Mouse (Mus musculus) right cerebral cortex, postnatal 14 days (tissue): ENCODE results near the gene Gm17387.

Experiments
- DNase-seq: peaks from one replicate; pipeline ENCODE4 v3.0.0; 2022

Gene Gm17387

DNA sequence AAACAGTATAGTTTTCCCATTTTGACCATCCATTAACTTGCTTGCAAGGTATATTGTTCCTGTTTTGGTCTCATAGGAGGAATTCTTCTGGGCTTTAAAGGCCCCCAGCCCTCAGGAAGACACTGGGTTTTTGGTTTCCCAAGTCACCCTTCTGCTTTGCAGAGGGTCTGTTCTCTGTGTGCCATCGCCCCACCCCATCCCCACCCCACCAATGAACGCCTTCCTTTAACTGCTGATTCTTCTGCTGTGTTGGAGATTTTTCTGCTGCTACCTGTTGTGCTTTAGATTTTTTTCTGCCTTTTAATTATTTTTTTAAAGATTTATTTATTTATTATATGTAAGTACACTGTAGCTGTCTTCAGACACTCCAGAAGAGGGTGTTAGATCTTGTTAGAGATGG lies at the start of gene Gm17387:
Gm17387 (plus strand) TSS at position 301 of the 400 bp plus-strand sequence.
- no peak for DNase-seq

DNA sequence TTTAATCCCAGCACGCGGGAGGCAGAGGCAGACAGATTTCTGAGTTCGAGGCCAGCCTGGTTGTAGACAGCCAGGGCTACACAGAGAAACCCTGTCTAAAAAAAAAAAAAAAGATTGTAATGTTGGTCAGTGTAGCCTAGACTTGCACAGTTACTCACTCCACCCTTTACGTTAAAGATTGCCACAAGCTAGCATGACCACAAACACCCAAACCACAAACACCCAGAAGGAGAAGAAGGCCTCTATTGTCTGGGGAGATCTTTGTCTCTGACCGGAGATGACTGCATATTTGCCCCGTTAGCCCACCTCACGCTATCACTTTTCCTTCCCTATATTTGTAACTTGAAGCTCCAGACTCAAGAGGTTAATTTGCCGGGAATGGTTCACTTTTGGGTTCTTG lies 47.2 kb upstream of the Gm17387 start:
- no peak for DNase-seq

DNA sequence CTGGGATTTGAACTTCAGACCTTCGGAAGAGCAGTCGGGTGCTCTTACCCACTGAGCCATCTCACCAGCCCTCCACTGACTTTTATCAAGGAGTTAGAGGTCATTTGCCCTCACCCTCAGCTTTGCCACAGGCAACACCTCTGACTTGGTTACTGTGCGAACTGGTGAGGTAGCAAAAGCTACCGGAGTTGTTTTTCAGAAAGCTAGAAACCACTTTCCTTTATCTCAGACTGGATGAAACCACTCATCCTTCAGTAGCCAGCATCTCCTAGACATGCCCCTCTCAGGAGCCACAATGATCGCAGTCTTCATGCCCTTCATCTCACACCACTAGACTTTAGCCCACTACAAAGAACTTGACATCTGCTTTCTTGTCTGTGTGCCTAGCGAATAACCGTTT lies 46.0 kb upstream of the Gm17387 start:
- DNase-seq: no peak

DNA sequence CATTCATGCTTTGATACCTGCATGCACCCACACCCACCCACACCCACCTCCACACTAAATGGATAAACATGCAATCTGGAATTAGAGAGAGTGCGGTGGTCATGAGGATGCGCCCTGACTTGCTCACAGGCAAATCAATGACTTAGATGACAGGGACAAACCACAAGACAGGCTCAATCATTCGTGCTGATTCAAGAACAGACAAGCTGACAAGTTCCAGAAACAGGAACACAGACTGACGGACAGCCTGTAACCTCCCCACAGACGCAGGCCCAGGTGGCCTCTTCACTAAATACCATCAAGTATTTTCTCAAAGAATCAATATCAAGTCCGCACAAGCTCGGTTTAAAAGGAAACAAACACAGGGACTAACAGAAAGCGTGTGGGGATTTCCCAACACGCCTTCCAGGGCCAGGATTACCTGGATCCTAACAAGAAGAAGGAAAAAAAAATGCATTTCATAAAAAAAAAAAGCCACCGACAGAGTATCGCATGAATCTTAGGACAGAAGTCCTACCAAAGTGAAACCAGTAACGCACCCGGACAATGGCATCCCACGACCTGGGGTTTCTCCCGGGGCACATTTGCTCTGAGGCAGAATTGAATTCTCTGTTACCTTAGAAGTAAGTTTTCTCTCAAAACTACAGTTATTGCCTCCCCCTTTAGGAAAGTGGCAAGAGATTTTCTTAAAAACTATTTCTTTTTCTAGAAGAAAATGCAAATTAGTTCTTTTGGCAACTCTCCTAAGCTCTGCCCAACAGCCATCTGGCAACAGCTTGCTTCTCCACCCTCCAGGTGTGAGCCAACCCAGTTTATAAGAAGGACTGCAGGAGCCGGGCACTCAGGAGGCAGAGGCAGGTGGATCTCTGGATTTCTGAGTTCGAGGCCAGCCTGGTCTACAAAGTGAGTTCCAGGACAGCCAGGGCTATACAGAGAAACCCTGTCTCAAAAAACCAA lies 41.5 kb upstream of the Gm17387 start:
- DNase-seq: no peak

DNA sequence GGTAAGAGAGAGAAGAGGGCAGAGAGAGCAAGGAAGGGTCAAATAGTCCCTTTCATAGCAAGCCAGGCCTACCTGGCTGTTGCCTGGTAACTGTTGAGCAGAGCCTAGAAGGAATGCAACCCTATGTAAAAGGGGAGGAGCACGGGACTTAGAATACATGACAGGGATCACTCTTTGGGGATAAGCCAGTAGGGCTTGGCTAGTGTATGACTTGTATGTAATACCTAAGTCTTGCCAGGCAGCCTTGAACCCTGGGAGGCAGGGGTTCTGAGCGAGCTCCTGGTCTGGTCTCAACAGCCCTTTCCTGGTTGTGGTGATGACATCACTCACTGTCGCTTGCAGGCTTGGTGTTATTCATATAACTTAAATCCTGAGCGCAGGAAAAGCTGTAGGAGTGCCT lies 39.9 kb upstream of the Gm17387 start:
- DNase-seq: no peak

DNA sequence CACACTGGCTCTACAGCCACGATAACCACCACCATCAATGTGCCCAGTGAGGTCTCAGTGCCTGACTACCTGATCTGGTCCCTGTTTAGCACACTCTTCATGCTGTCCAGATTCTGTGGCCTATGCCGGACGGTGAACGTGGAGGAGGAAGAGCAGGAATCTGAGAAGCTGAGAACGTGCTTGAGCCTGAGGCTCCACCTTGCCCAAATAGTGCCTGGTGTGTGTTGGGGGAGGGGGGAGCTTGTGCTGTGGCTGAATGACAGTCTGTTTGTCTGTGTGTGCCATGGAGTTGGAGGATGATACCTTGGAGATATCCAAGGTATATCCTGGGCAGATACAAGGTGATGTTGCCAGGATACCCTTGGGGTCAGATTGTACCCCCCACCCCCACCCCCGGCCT lies 38.7 kb upstream of the Gm17387 start:
- no peak for DNase-seq

DNA sequence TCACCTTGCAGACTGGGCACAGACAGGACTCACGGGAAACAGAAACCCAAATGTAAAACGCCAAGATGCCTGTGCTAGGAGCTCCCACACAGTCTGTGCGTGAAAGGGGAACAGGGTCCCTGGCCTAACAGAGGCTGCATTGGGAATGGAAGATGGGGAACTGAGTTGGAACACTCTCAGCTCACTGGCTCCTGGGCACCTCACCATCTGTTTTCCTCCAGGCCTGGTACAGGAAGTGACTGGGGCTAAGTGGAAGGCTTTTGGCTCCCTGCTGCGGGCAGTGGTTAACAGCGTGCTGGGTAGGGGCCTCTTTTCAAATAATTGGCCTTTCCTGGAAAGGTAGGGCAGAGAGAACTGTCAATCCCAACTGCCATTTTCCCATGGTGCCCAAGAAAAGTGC lies 38.3 kb upstream of the Gm17387 start:
- no peak for DNase-seq

DNA sequence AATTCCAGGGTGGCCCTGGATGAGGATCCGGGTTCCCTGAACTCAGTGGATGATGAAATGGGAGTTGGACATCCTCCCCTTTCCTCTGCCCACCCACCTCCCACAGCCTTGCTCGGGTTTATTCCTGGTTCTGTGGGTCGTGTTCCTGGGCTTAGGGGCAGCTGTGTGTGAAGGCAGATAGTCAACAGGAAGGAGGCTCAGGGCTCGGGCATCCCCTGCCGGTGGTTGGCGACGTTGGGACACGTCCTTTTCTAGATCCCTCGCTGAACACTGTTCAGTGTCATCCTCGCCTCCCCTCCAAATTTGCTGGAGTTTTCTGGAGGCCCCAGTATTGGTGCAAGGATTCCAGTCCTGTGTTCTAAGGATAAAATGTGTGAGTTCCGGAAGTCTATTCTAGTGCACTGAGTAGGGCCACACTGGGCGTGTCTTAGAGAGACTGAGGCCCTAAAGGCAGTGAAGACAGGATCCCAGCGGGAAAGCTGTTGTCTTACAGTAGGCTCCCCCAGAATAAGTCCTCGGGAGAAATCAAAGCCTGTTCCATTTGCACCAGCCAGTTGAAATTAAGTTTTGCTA lies 37.7 kb upstream of the Gm17387 start:
- DNase-seq: no peak

DNA sequence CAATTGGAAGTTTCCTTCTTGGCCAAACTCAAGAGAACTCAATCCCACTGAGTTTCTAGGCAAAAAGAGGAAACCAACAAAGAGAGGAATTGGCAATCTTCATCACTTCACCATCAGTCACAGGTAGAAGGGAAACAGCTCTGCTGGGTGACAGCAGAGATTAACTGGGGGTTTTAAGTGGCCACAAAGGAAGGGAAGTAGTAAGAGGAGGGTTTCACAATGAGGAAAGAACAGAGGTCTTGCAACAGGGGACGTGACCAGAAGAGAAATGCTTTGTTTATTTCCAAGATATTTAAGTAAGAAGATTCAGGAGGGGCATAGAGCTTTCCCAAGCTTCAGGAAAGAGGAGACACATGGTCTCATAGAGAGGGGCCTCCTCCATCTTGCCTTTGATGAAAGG lies 31.1 kb upstream of the Gm17387 start:
- no peak for DNase-seq

DNA sequence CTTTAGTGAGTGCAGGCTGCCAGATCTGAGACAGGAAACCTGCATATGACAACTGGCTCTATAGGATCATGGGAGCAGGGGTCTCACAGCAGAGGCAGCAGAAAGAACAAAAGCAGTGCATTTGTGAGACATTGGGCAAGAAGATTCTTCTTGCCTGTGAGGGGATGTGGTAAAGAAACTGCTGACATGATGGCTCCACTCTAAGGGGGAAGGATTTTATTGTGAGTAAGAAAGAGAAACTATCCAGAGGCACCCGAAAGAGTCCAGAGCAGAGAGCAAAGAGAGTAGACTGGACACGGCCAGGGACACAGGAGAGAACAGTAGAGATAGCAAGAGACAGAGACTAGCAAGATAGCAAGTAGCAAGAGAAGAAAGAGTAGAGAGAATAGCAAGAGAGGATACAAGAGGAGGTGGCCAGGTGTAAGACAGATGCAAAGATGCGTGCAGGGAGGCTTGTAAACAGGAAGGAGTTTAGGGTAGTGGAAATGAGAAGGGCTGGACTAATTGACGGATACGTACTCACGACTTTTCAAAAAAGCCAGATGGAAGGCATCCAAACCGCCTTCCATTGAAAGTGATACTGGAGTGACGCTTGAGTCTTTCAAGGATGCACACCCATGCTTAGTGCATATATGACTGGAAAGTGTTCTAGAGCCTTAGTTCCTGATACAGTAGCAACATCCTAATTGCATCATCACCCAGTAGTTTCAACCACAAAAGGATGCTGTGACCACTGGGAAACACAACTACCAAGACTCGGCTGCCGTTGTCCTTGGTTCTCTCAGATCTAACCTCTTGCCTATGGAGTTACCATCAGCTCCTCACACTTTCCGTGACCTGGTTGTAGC lies 29.9 kb upstream of the Gm17387 start:
- no peak for DNase-seq

DNA sequence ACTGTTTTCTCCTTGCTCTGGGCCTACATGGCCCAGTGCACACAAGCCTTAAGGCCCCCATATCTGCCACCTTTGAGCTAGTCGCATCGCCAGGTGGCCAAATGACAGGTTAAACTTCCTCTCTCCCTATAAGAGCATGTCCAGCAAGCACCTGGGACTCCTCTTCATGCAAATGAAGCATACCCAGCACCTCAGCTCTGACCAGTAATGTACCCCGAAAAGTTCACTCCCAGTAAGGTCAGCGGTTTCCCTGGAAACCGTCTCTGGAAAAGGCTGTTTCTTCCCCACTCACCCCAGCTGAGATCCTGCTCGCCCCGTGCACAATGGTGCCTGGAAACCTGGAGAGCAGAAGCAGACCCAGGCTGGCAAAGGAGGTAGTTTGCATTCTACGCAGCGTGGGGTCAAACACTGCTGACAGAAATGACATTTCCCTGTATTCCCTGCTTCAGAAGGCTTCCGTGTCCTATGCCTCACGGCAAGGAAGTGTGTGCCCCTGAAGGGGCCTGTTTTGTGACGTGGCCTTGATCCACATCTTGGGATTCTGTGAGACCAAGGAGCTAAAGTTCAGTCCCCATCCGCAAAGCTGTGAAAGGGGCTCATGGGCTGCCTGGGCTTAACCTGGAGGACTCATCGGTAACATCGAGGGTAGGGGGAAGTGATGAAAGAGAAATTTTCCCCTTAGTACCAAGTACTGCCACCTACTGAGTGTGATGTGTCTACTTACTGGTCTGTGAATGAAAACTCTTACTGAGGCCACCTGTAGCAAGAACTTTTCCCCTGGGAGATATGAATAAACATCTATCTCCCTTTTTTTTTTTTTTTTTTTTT lies 27.8 kb upstream of the Gm17387 start:
- DNase-seq: no peak

DNA sequence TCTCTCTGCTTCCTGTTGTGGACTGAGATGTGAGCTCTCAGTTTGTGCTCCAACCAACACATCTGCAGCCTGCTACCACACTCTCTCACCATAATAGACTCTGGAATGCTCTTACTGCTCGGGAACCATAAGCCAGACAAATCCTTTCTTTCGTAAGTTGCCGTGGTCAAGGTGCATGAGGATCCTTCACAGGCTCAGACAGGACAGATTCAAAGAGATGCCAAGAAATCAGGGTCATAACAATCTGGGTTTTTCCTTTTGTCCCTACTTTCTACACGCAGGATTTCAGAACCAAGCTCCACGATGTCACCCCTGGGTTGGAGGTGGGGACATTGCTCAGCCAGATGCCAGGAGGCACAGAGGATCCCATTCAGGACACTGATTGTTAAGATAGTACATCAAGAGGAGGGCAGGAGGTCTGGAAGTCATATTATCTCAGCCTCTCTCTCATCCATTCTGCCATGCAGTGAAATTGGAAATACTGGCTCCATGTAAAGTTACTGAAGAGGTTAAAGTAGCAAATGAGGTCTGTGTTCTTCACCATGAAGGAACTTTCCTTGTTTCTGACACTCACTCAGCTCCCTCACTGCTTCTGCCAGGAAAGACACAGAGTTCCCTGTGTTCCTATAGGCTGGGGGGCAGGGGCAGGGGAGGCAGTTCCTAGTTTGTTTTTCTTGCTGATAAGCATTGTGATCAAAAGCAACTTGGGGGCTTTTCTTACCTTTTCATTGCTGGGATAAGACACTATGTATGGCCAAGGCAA lies 25.5 kb upstream of the Gm17387 start:
- DNase-seq: no peak

DNA sequence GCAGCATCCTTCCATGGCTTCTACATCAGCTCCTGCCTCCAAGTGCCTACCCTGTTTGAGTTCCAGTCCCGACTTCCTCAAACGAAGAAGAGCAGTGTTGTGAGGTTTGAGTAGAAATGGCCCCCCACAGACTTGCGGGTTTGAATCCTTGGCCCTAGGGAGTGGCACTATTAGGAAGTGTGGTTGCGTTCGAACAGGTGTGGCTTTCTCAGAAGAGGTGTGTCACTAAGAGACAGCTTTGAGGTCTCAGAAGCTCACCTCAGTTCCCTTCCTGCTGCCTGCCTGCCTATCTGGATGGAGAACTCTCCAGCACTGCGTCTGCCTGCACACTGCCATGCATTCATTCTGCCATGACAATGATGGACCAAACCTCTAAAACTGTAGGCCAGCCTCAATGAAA lies 22.5 kb upstream of the Gm17387 start:
- no peak for DNase-seq

DNA sequence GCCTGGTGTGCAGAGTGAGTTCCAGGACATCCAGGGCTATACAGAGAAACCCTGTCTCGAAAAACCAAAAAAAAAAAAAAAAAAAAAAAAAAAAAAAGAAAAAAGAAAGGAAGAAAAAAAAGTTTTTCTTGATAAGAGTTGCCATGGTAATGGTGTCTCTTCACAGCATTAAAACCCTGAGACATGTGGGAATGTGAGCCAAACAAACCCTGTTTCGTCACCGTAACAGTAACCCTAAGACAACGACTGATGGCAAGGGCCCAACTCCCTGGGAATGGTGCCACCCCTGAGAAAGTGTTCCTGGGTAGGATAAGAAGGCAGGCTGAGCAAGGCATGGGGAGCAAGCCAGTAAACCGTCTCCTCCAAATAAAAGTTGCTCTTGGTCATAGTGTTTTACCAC lies 22.0 kb upstream of the Gm17387 start:
- peak; percentile 30 for DNase-seq

DNA sequence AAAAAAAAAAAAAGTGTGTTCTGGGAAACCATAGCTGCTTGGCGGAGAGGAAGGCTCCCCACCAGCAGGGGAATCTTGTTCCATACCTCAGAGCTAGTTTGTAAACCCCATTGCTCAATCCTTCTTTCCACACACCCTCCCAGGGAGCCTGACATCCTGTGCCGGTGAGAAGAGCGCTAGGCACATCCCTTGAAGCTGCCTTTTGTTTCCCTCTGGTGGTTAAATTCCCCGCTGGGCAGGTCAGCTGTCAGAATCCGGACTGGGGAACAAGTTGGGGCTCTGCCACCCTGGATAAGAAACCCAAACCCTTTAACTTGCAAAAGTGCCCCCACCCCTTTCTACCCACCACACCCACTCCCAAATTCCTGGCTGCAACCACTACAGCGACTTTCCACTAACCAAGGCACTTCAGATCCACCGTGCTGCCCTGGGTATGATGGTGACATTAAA lies 20.6 kb upstream of the Gm17387 start:
- DNase-seq: no peak

DNA sequence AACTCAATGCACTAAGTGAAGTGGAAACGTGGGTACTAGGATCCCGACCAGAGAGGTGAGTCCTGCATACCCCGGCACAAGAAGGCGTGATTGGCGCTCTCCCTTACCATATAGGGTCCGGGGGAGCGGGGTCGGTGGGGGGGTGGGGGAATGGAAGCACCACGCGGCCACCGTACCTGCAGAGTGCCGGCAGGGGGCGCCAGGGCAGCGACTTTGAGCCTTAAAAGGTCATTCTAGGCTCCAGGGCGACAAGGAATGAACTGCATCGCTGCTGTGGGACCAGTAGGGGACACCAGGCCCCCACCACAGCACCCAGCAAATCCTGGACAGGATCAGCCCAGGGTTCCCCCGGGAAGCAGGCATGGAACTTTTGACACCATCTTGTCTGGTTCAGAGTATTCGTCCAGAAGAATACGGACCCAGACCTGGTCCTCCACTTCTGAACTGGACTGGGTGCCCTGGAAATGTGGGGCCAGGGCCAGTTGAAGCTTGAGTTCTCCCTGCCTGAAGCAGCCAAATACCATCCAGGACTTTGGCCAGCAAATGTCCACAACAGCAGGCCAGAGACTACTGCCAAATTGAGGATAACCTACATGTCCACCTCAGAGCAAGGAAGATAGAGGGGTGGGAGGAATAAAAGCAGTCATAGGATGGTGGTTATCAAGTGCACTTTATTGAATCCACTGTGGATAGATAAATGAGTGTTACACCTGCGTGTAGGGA lies 19.8 kb upstream of the Gm17387 start:
- DNase-seq: peak; percentile 72

DNA sequence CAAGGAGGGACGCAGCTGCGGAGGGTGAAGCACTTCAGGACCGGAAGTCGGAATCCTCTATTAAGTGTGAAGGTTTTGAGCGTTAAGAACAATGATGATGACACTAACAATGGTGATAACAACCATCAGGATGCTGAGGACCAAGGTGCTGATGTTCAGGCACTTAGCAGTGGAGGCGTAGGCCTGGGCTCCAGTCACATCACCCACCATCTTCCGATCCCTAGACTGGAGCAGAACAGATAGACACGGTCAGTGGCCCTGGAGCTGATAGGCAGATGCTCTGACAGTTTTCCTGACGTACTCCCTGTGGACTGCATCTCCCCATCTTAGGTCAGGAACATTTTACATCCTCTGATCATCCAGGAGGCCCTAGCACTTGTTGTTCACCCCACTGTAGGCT lies 19.3 kb upstream of the Gm17387 start:
- no peak for DNase-seq

DNA sequence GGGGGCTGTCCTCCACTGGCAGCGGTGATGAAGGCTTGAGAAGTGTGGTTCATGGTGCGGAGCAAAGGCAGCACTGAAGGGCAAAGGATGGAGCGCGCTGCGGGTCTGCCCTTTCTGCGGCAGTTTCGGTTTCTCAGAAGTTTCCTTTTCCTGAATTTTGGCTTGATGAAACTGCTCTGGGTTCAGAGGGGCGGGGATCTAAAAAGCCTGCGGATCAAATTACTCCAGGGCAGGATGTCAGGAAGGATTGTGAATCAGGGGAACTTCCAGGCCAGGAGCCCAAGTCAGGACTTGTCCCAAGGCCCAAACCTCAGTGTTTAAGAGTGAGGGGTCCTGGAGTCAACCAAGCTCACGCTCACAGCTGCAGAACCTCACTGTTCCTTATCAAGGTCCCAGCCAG lies 18.3 kb upstream of the Gm17387 start, which contains the start of gene Ifitm3:
Ifitm3 (minus strand) TSS at position 178 of the 400 bp plus-strand sequence.
- DNase-seq: no peak

DNA sequence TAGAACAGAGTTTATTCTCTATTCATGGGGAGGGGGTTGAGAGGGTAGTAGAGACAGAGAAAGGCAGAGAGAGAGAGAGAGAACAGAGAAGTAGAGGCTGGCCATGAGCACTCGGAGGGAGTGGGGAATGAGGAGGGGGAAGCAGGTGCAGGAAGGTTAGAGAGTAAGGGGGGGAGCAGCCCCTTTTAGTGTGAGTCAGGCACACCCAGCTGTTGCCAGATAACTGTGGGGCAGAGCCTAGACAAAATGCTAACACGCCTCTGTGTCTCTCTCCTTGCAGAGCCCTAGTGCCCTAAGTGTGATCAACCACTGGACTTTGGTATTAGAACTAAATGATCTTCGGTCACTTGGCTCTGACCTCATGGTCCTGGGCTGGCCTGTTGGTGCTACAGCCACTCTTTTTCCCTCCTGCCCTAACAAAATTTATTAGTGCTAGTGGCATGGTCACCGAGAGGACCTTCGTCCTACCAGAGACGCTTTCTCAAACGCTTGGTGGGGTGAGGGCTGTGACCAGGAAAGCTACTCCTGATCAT lies 17.6 kb upstream of the Gm17387 start:
- no peak for DNase-seq
